Mouse (Mus musculus): Measurements from ENCODE around the gene Otub1. TPM values are rescaled to one million over a fixed set of nuclear protein-coding genes. Genes with fewer than 3 reads are reported as not detected.

Gene Otub1
- total and polyA plus RNA-seq, 2 experiments from 2014 or later: 127 to 132 TPM

GRCm38 (mm10) chr19:7181496-7181895, 24.6 kb downstream of the Otub1 start:
- ATAC-seq (ENCODE audit: insufficient read depth, low read depth) (no peak), DNase-seq (ENCODE audit: low spot score) (no peak)
- no peak overlapping the region for H3K9ac ChIP-seq (replicated peaks; ENCODE audit: low read depth, low read length)
- no peak overlapping the region for H3K4me2 ChIP-seq (ENCODE audit: low read depth, low read length)
- H3K27me3 ChIP-seq (ENCODE audit: control insufficient read depth, insufficient read depth, low read length): peaks cover 3% of the 10 kb centered on the region; the same call in 1 of the 2 replicates
- H3K36me3 ChIP-seq (replicated peaks; ENCODE audit: control insufficient read depth, insufficient read depth, low read length): no peaks in the 10 kb centered on the region
- 64% methylated on average over 7 of the region's 7 CpGs for WGBS
- H3K9me3 ChIP-seq (replicated peaks; ENCODE audit: control insufficient read depth, low read length): no peaks in the 10 kb centered on the region
- H3K4me3 ChIP-seq (ENCODE audit: low read depth, low read length): no peak overlapping the region
- TF ChIP-seq EP300 (IDR thresholded peaks at IDR 0.05; ENCODE audit: low read depth) (no peak), CTCF (IDR thresholded peaks at IDR 0.05; ENCODE audit: low read depth) (no peak)
- peaks cover 26% of the 10 kb centered on the region for H3K4me1 ChIP-seq (ENCODE audit: control insufficient read depth, insufficient read depth)
- H3K27ac ChIP-seq (ENCODE audit: low read depth): no peak overlapping the region

GRCm38 (mm10) chr19:7180756-7181405, 25.2 kb downstream of the Otub1 start:
- ATAC-seq (ENCODE audit: insufficient read depth, low read depth) (no peak), DNase-seq (ENCODE audit: low spot score) (no peak)
- Histone ChIP-seq H3K4me2 (ENCODE audit: low read depth, low read length) (no peak overlapping the region), H3K27ac (ENCODE audit: low read depth) (no peak overlapping the region), H3K9ac (replicated peaks; ENCODE audit: low read depth, low read length) (no peak overlapping the region), H3K36me3 (replicated peaks; ENCODE audit: control insufficient read depth, insufficient read depth, low read length) (no peaks in the 10 kb centered on the region), H3K4me3 (ENCODE audit: low read depth, low read length) (no peak overlapping the region), H3K4me1 (ENCODE audit: control insufficient read depth, insufficient read depth) (peaks cover 26% of the 10 kb centered on the region), H3K9me3 (replicated peaks; ENCODE audit: control insufficient read depth, low read length) (no peaks in the 10 kb centered on the region), H3K27me3 (ENCODE audit: control insufficient read depth, insufficient read depth, low read length) (peaks cover 3% of the 10 kb centered on the region; the same call in 1 of the 2 replicates)
- TF ChIP-seq CTCF (IDR thresholded peaks at IDR 0.05; ENCODE audit: low read depth) (no peak), EP300 (IDR thresholded peaks at IDR 0.05; ENCODE audit: low read depth) (no peak)
- 70% methylated on average over 8 of the region's 8 CpGs for WGBS

- DNase-seq (ENCODE audit: low spot score): no peak
- no peak overlapping the region for H3K9ac ChIP-seq (replicated peaks; ENCODE audit: low read depth, low read length)
- TF ChIP-seq CTCF (IDR thresholded peaks at IDR 0.05; ENCODE audit: low read depth) (no peak), EP300 (IDR thresholded peaks at IDR 0.05; ENCODE audit: low read depth) (no peak)
- H3K36me3 ChIP-seq (replicated peaks; ENCODE audit: control insufficient read depth, insufficient read depth, low read length): no peaks in the 10 kb centered on the region
- H3K9me3 ChIP-seq (replicated peaks; ENCODE audit: control insufficient read depth, low read length): no peaks in the 10 kb centered on the region
- 30% methylated on average over 3 of the region's 3 CpGs for WGBS
- H3K4me2 ChIP-seq (ENCODE audit: low read depth, low read length): no peak overlapping the region
- peaks cover 3% of the 10 kb centered on the region; the same call in 1 of the 2 replicates for H3K27me3 ChIP-seq (ENCODE audit: control insufficient read depth, insufficient read depth, low read length)
- ATAC-seq (ENCODE audit: insufficient read depth, low read depth): no peak
- H3K27ac ChIP-seq (ENCODE audit: low read depth): no peak overlapping the region
- no peak overlapping the region for H3K4me3 ChIP-seq (ENCODE audit: low read depth, low read length)
- H3K4me1 ChIP-seq (ENCODE audit: control insufficient read depth, insufficient read depth): peaks cover 26% of the 10 kb centered on the region
These were observed 27.2 kb downstream of the Otub1 start for GRCm38 (mm10) chr19:7178841-7179452.

- 69% methylated on average over 13 of the region's 13 CpGs for WGBS
- no peak overlapping the region for H3K4me2 ChIP-seq (ENCODE audit: low read depth, low read length)
These were observed 28.2 kb downstream of the Otub1 start for GRCm38 (mm10) chr19:7177804-7178511.

DNA sequence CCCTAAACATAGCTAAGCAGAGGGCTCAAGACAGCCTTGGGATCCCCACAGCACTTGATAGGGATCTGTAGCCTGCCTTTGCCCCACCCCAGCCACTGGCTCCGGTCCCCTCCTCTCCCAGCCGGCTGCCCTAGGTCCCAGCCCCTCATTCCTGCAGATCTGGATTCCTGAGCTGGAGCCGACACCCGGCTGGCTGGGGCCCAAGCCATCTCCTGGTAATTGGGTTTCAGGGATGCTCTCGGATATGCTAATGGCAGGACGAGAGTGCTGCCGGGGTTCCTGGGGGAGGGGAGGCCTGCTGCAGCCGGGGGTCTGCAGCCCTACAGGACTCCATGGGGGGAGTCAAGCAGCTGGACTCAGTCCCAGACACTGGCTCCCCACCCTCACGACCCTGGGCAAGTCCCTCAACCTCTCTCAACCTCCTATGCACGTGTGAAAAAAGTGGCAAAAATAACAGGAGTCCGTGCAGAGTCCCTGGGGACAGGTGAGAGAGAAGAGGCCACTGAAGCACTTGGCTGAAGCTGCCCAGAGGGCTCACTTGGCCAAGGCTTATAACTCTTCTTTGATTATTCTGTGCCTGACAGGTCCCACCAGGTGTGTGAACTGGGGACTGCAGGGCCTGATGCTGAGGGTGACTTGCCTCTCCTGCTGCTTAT, 29.9 kb downstream of the Otub1 start:
- Histone ChIP-seq H3K4me1 (ENCODE audit: control insufficient read depth, insufficient read depth) (peaks cover 21% of the 10 kb centered on the region), H3K9ac (replicated peaks; ENCODE audit: low read depth, low read length) (no peak overlapping the region), H3K4me3 (ENCODE audit: low read depth, low read length) (no peak overlapping the region), H3K27ac (ENCODE audit: low read depth) (no peak overlapping the region), H3K27me3 (ENCODE audit: control insufficient read depth, insufficient read depth, low read length) (no peaks in the 10 kb centered on the region), H3K36me3 (replicated peaks; ENCODE audit: control insufficient read depth, insufficient read depth, low read length) (no peaks in the 10 kb centered on the region), H3K4me2 (ENCODE audit: low read depth, low read length) (no peak overlapping the region), H3K9me3 (replicated peaks; ENCODE audit: control insufficient read depth, low read length) (no peaks in the 10 kb centered on the region)
- no peak for TF ChIP-seq CTCF (IDR thresholded peaks at IDR 0.05; ENCODE audit: low read depth)
- TF ChIP-seq EP300 (IDR thresholded peaks at IDR 0.05; ENCODE audit: low read depth): no peak
- ATAC-seq (ENCODE audit: insufficient read depth, low read depth): no peak
- DNase-seq (ENCODE audit: low spot score): no peak
- 22% methylated on average over 11 of the region's 11 CpGs for WGBS

More at GRCm38 (mm10) chr19:7177804-7178511, 28.2 kb downstream of the Otub1 start:
- Histone ChIP-seq H3K27ac (ENCODE audit: low read depth) (no peak overlapping the region), H3K4me3 (ENCODE audit: low read depth, low read length) (no peak overlapping the region), H3K36me3 (replicated peaks; ENCODE audit: control insufficient read depth, insufficient read depth, low read length) (no peaks in the 10 kb centered on the region), H3K4me1 (ENCODE audit: control insufficient read depth, insufficient read depth) (peaks cover 26% of the 10 kb centered on the region), H3K9me3 (replicated peaks; ENCODE audit: control insufficient read depth, low read length) (no peaks in the 10 kb centered on the region), H3K9ac (replicated peaks; ENCODE audit: low read depth, low read length) (no peak overlapping the region), H3K27me3 (ENCODE audit: control insufficient read depth, insufficient read depth, low read length) (peaks cover 3% of the 10 kb centered on the region; the same call in 1 of the 2 replicates)
- DNase-seq (ENCODE audit: low spot score) (no peak), ATAC-seq (ENCODE audit: insufficient read depth, low read depth) (no peak)
- TF ChIP-seq EP300 (IDR thresholded peaks at IDR 0.05; ENCODE audit: low read depth) (no peak), CTCF (IDR thresholded peaks at IDR 0.05; ENCODE audit: low read depth) (no peak)
